Mouse (Mus musculus): ENCODE data around the gene Aldoart1. TPM values are rescaled to one million over a fixed set of nuclear protein-coding genes. Genes with fewer than 3 reads are reported as not detected.

The Aldoart1 gene
- not detected for polyA plus RNA-seq (2014; fragmentation: Illumina TruSeq; extraction: RNeasy Lipid Tissue Mini Kit (QIAGEN cat#74804); ENCODE audit: low read depth, low replicate concordance)

DNA sequence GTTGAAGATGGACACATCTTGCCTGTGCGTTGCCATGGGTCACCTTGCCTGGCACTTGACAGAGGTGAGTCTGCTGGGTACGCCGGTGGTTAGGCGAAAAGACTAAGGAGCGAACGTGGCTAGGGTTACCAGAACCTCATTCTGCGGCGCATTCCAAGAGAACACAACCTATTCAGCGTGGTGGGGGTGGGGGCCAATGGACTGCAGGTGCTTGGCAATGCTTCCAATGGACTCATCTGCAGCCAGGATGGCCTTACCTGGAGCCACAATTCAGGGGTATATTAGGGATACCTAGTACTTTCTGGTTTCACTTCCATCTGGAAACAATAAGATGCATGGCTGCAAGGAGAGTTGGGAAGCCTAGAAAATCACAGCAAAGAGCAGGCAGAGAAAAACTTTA lies at the start of gene Aldoart1:
Gene Aldoart1 (minus strand): TSS at position 101 of the 400 bp plus-strand sequence.

